Mouse (Mus musculus): ENCODE data around the gene Neo1.

DNA sequence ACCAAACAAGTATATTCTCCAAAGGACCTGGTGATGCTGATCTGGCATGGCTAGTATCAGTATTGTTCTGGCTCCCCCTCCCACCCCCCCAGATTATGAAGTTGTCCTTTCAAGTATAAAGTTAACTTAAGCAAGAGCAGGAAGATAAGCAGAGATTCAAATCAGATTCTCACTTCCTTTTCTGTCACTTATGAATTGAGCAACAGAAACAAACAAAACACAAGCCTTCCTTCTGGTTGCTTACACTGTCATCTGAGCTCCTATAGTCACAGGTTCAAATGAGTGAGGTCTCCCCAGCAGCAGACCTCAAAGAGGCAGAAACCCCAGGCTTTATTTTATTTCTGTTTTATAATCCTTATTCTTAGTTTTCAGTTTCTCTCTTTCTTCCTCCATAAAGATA, 136.6 kb downstream of the Neo1 start:
- TF ChIP-seq CTCF (IDR thresholded peaks at IDR 0.05; ENCODE audit: low read depth) (no peak), EP300 (IDR thresholded peaks at IDR 0.05; ENCODE audit: low read depth) (no peak)

Data from heart, postnatal 0 days (tissue).